In the genomic region with DNA sequence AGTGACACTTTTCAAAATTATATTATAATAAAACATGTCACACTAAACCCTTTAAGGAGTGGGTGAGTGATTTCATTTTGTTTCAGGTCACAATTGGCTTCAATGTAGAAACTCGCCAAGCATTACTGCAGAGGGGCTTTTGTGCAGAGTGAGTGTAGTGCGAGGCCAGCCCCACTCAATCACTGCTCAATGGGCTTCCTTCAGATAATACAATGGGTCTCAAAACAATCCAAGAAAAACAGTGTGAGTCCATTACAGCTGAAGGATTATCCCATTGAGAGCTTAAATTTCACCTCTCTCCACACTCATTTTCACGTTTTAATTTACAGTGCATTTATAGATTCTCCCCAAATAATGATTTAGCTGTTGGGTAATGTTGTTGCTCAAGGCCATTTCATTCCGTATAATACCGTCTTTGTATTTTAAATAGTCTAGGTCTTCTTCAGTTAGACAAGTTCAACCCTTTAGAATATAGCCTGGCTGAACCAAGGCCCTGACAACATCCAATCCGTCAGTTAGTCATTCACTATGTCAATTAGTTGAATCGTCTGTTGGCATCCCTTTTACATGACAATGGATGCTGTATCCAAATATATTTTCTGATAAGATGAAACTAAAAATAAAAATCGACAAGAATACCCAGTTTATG, we compare ENCODE assay signal across 20 mouse cellular contexts.
DNase-seq lines count a peak whose midpoint lies in the region; ATAC-seq and TF ChIP-seq lines count a peak whose summit lies in the region.
"Had no signal": no experiment of that assay in that cellular context is flagged by ENCODE, and none has a peak within 500 bp of the region (broad histone marks: within the 10 kb centered on the region; RNA-seq: fewer than 3 reads in every experiment).

No protein-coding gene starts in this region.

- peak; percentile 35 for DNase-seq in embryonic facial prominence, embryonic 11.5 days (ENCODE audit: low spot score)
- DNase-seq in embryonic facial prominence, embryonic 10.5 days (ENCODE audit: low spot score), result no peak
- DNase-seq in kidney, adult 8-10 months, result no peak
- DNase-seq in Patski (ENCODE audit: low read depth, low spot score), result no peak
- DNase-seq in gastrocnemius, adult 18-20 months (ENCODE audit: low spot score), result no peak
- DNase-seq: adrenal gland, adult 8-10 months; cerebellum, postnatal 14 days; gastrocnemius, postnatal 25 days; kidney, adult 11 months; lung, adult 2 months; right cerebral cortex, postnatal 14 days; spleen, adult 18-20 months; thymus, postnatal 25 days had no signal

- no peak; the same call in 1 of the 2 replicates for ATAC-seq in embryonic facial prominence, embryonic 11.5 days (replicated peaks; ENCODE audit: insufficient number of reproducible peaks, low FRiP score, low TSS enrichment, low read depth)
- peak; percentile 87 for ATAC-seq in kidney, embryonic 15.5 days (replicated peaks; ENCODE audit: low FRiP score)
- peak; percentile 21 for ATAC-seq in Patski
- ATAC-seq in forebrain, embryonic 13.5 days, result peak; percentile 88
- ATAC-seq in heart, embryonic 11.5 days (replicated peaks; ENCODE audit: insufficient number of reproducible peaks, low FRiP score, low TSS enrichment), result no peak
- ATAC-seq: liver, embryonic 12.5 days had no signal

- POLR2A ChIA-PET in Patski (lab: Charles Lee), result no interaction called here

- no peaks in the 10 kb centered on the region for H3K27me3 ChIP-seq in embryonic facial prominence, embryonic 11.5 days (ENCODE audit: control insufficient read depth, insufficient read depth, low read length)
- no peaks in the 10 kb centered on the region for H3K27me3 ChIP-seq in embryonic facial prominence, embryonic 10.5 days (replicated peaks; ENCODE audit: low read depth, poor library complexity, severe bottlenecking)
- no peaks in the 10 kb centered on the region for H3K27me3 ChIP-seq in kidney, embryonic 15.5 days
- H3K27me3 ChIP-seq in Patski, result no peaks in the 10 kb centered on the region
- no peaks in the 10 kb centered on the region for H3K27me3 ChIP-seq in forebrain, embryonic 13.5 days
- no peaks in the 10 kb centered on the region for H3K27me3 ChIP-seq in heart, embryonic 11.5 days (ENCODE audit: control insufficient read depth, insufficient read depth, low read length)
- H3K27me3 ChIP-seq: embryonic facial prominence, embryonic 12.5 days; hindbrain, embryonic 15.5 days; limb, embryonic 12.5 days; liver, embryonic 12.5 days had no signal

- H3K4me2 ChIP-seq in embryonic facial prominence, embryonic 11.5 days (ENCODE audit: low read depth, low read length), result no peak overlapping the region
- H3K4me2 ChIP-seq in kidney, embryonic 15.5 days, result no peak overlapping the region
- no peak overlapping the region for H3K4me2 ChIP-seq in forebrain, embryonic 13.5 days
- no peak overlapping the region for H3K4me2 ChIP-seq in heart, embryonic 11.5 days
- H3K4me2 ChIP-seq: embryonic facial prominence, embryonic 12.5 days; hindbrain, embryonic 15.5 days; limb, embryonic 12.5 days; liver, embryonic 12.5 days had no signal

- no peaks in the 10 kb centered on the region for H3K4me1 ChIP-seq in embryonic facial prominence, embryonic 11.5 days (ENCODE audit: control insufficient read depth, insufficient read depth, low read length)
- peaks cover 4% of the 10 kb centered on the region; the same call in 1 of the 2 replicates for H3K4me1 ChIP-seq in embryonic facial prominence, embryonic 10.5 days
- no peaks in the 10 kb centered on the region for H3K4me1 ChIP-seq in kidney, embryonic 15.5 days
- H3K4me1 ChIP-seq in forebrain, embryonic 13.5 days, result 0 out of 2 replicates have a peak, but pooled peaks cover 8% of the 10 kb centered on the region
- no peaks in the 10 kb centered on the region for H3K4me1 ChIP-seq in heart, embryonic 11.5 days (ENCODE audit: control insufficient read depth, insufficient read depth, low read length)
- H3K4me1 ChIP-seq: embryonic facial prominence, embryonic 12.5 days; hindbrain, embryonic 15.5 days; limb, embryonic 12.5 days; liver, embryonic 12.5 days had no signal

- no peak overlapping the region for H3K9ac ChIP-seq in embryonic facial prominence, embryonic 11.5 days (replicated peaks; ENCODE audit: low read length)
- no peak overlapping the region for H3K9ac ChIP-seq in kidney, embryonic 15.5 days
- no peak overlapping the region for H3K9ac ChIP-seq in forebrain, embryonic 13.5 days
- H3K9ac ChIP-seq in heart, embryonic 11.5 days (ENCODE audit: low read depth, low read length), result no peak overlapping the region
- H3K9ac ChIP-seq: embryonic facial prominence, embryonic 12.5 days; hindbrain, embryonic 15.5 days; limb, embryonic 12.5 days; liver, embryonic 12.5 days had no signal

- in situ Hi-C loops in Patski (cut with MboI; ENCODE audit: low pct_unique_long_range_greater_than_20kb), result no loop called here

- WGBS in embryonic facial prominence, embryonic 11.5 days, result 49% methylated on average over 8 of the region's 8 CpGs
- 54% methylated on average over 8 of the region's 8 CpGs for WGBS in embryonic facial prominence, embryonic 10.5 days
- WGBS in kidney, embryonic 15.5 days, result 44% methylated on average over 8 of the region's 8 CpGs
- WGBS in forebrain, embryonic 13.5 days, result 11% methylated on average over 8 of the region's 8 CpGs
- WGBS in heart, embryonic 11.5 days (ENCODE audit: insufficient replicate concordance), result 69% methylated on average over 8 of the region's 8 CpGs

- CTCF ChIA-PET in Patski (lab: Charles Lee), result interaction anchor here (1.5 kb wide), 1 partner anchor 10 kb away, joined by 3 read pairs; no protein-coding TSS in a partner anchor

- H3K36me3 ChIP-seq in embryonic facial prominence, embryonic 11.5 days (replicated peaks; ENCODE audit: control insufficient read depth, insufficient read depth, low read depth, low read length), result no peaks in the 10 kb centered on the region
- H3K36me3 ChIP-seq in embryonic facial prominence, embryonic 10.5 days (replicated peaks), result no peaks in the 10 kb centered on the region
- no peaks in the 10 kb centered on the region for H3K36me3 ChIP-seq in kidney, embryonic 15.5 days
- no peaks in the 10 kb centered on the region for H3K36me3 ChIP-seq in forebrain, embryonic 13.5 days (ENCODE audit: poor library complexity, severe bottlenecking)
- no peaks in the 10 kb centered on the region for H3K36me3 ChIP-seq in heart, embryonic 11.5 days (ENCODE audit: control insufficient read depth, insufficient read depth, low read length)
- H3K36me3 ChIP-seq: embryonic facial prominence, embryonic 12.5 days; hindbrain, embryonic 15.5 days; limb, embryonic 12.5 days; liver, embryonic 12.5 days had no signal

- H3K27ac ChIP-seq in embryonic facial prominence, embryonic 11.5 days (replicated peaks; ENCODE audit: low read depth, low read length), result no peak overlapping the region
- no peak overlapping the region for H3K27ac ChIP-seq in embryonic facial prominence, embryonic 10.5 days (replicated peaks)
- peak overlapping the region; percentile 37; the same call in 1 of the 2 replicates for H3K27ac ChIP-seq in kidney, embryonic 15.5 days
- H3K27ac ChIP-seq in forebrain, embryonic 13.5 days, result no peak overlapping the region
- no peak overlapping the region for H3K27ac ChIP-seq in heart, embryonic 11.5 days (ENCODE audit: low read depth, low read length)
- H3K27ac ChIP-seq: embryonic facial prominence, embryonic 12.5 days; hindbrain, embryonic 15.5 days; limb, embryonic 12.5 days; liver, embryonic 12.5 days had no signal

- no peaks in the 10 kb centered on the region for H3K9me3 ChIP-seq in embryonic facial prominence, embryonic 11.5 days (replicated peaks; ENCODE audit: control insufficient read depth, low read length)
- no peaks in the 10 kb centered on the region for H3K9me3 ChIP-seq in embryonic facial prominence, embryonic 10.5 days
- no peaks in the 10 kb centered on the region for H3K9me3 ChIP-seq in kidney, embryonic 15.5 days (replicated peaks)
- H3K9me3 ChIP-seq in forebrain, embryonic 13.5 days (replicated peaks), result no peaks in the 10 kb centered on the region
- H3K9me3 ChIP-seq in heart, embryonic 11.5 days (replicated peaks; ENCODE audit: control insufficient read depth, low read length), result no peaks in the 10 kb centered on the region
- H3K9me3 ChIP-seq: embryonic facial prominence, embryonic 12.5 days; hindbrain, embryonic 15.5 days; limb, embryonic 12.5 days; liver, embryonic 12.5 days had no signal

- TF ChIP-seq CTCF in Patski (IDR thresholded peaks at IDR 0.05), result no peak

- H3K4me3 ChIP-seq in embryonic facial prominence, embryonic 11.5 days (ENCODE audit: low read depth, low read length), result no peak overlapping the region
- H3K4me3 ChIP-seq in embryonic facial prominence, embryonic 10.5 days, result no peak overlapping the region
- H3K4me3 ChIP-seq in kidney, embryonic 15.5 days (replicated peaks), result no peak overlapping the region
- H3K4me3 ChIP-seq in forebrain, embryonic 13.5 days, result no peak overlapping the region
- no peak overlapping the region for H3K4me3 ChIP-seq in heart, embryonic 11.5 days (ENCODE audit: low read depth, low read length)
- H3K4me3 ChIP-seq: embryonic facial prominence, embryonic 12.5 days; hindbrain, embryonic 15.5 days; limb, embryonic 12.5 days; liver, embryonic 12.5 days had no signal

Comparison
In these comparisons a context has a peak if more than half of its experiments do, and no peak if none do; other contexts are left out.
1. ATAC-seq: peak in kidney, embryonic 15.5 days (single experiment), Patski (single experiment) and forebrain, embryonic 13.5 days (single experiment); none in embryonic facial prominence, embryonic 11.5 days (single experiment) and heart, embryonic 11.5 days (single experiment).